In genomic region chr4:142059841-142060193, GRCm38 (mm10) we compare ENCODE assay signal across 13 mouse cellular contexts.
"Had no signal": no experiment of that assay in that cellular context is flagged by ENCODE, and none has a peak within 500 bp of the region (broad histone marks: within the 10 kb centered on the region; RNA-seq: fewer than 3 reads in every experiment).

No protein-coding gene starts in this region.

- H3K27ac ChIP-seq: kidney, postnatal 0 days; liver, embryonic 13.5 days; lung, embryonic 15.5 days; midbrain, embryonic 13.5 days; neural tube, embryonic 15.5 days had no signal

- H3K9ac ChIP-seq: liver, embryonic 13.5 days; liver, postnatal 0 days; lung, embryonic 15.5 days; midbrain, embryonic 13.5 days; neural tube, embryonic 15.5 days had no signal

- H3K27me3 ChIP-seq: lung, embryonic 15.5 days; midbrain, embryonic 13.5 days; neural tube, embryonic 15.5 days had no signal

- H3K36me3 ChIP-seq: liver, embryonic 13.5 days; lung, embryonic 15.5 days; midbrain, embryonic 13.5 days; neural tube, embryonic 15.5 days had no signal

- ATAC-seq: liver, postnatal 0 days; midbrain, embryonic 13.5 days had no signal

- H3K9me3 ChIP-seq: liver, embryonic 13.5 days; lung, embryonic 15.5 days; midbrain, embryonic 13.5 days; neural tube, embryonic 15.5 days had no signal

- DNase-seq: kidney, adult 9 months; liver; liver, embryonic 13.5 days; liver, postnatal 0 days; right cerebral cortex, adult 18-20 months; right cerebral cortex, postnatal 25 days; thymus, adult 2 months; thymus, postnatal 25 days had no signal

- H3K4me3 ChIP-seq: layer of hippocampus, adult 2 months; liver, embryonic 13.5 days; lung, embryonic 15.5 days; midbrain, embryonic 13.5 days; neural tube, embryonic 15.5 days had no signal

- H3K4me2 ChIP-seq: liver, embryonic 13.5 days; lung, embryonic 15.5 days; midbrain, embryonic 13.5 days; neural tube, embryonic 15.5 days had no signal
